Mouse (Mus musculus) ES-E14 (cell line): ENCODE results near the gene Clic6. TPM values are rescaled to one million over a fixed set of nuclear protein-coding genes. Genes with fewer than 3 reads are reported as not detected.

Experiments
- DNase-seq: peaks from one replicate; pipeline ENCODE4 v3.0.0-alpha.2; 2013; ENCODE audit warnings: low read depth, low spot score
- H3K27ac ChIP-seq: 2 replicates; pipeline ENCODE4 v1.5.1; 2012; ENCODE audit warnings: low read depth, mild to moderate bottlenecking, low read length, moderate library complexity, mixed read lengths; ENCODE audit not compliant: poor library complexity, insufficient read depth, severe bottlenecking
- H3K36me3 ChIP-seq: 2 replicates; pipeline ENCODE4 v1.6.1; 2012; ENCODE audit warnings: mild to moderate bottlenecking, low read length, moderate library complexity, mixed read lengths; ENCODE audit not compliant: control insufficient read depth, poor library complexity, insufficient read depth, severe bottlenecking
- H3K4me1 ChIP-seq, 2 experiments: fragments of 150-350 bp in 1 of 2; sonication (generic) in 1 of 2; 2 replicates each; pipeline ENCODE4 v1.6.1; 2012; ENCODE audit warnings: low read length in 2 of 2, mild to moderate bottlenecking in 1 of 2, mixed read lengths in 1 of 2; ENCODE audit not compliant: control insufficient read depth in 2 of 2, insufficient read depth in 2 of 2, poor library complexity in 1 of 2
- H3K4me3 ChIP-seq, 2 experiments: fragments of 150-350 bp in 1 of 2; sonication (generic) in 1 of 2; 2 replicates each; pipeline ENCODE4 v1.5.1; 2012; ENCODE audit warnings: low read length in 2 of 2, low read depth in 1 of 2, mild to moderate bottlenecking in 1 of 2, mixed read lengths in 1 of 2; ENCODE audit not compliant: insufficient read depth in 1 of 2, poor library complexity in 1 of 2, severe bottlenecking in 1 of 2
- H3K9ac ChIP-seq: 2 replicates; pipeline ENCODE4 v1.6.1; 2012; ENCODE audit warnings: low read depth, mild to moderate bottlenecking, low read length, mixed read lengths; ENCODE audit not compliant: poor library complexity, insufficient read depth, severe bottlenecking
- H3K9me3 ChIP-seq: fragments of 150-350 bp; sonication (generic); 2 replicates; pipeline ENCODE4 v1.6.1; 2012; ENCODE audit warnings: low read depth, mild to moderate bottlenecking, low read length; ENCODE audit not compliant: control insufficient read depth, insufficient read depth
- CHD2 ChIP-seq: IDR thresholded peaks from 2 replicates; pipeline ENCODE4 v1.6.1; 2014; ENCODE audit warnings: mild to moderate bottlenecking, low read depth, low read length, inconsistent platforms
- HCFC1 ChIP-seq: IDR thresholded peaks from 2 replicates; pipeline ENCODE4 v1.6.1; 2012; ENCODE audit warnings: low read length, inconsistent platforms, borderline replicate concordance; ENCODE audit not compliant: insufficient read depth
- MAFK ChIP-seq: IDR thresholded peaks from 2 replicates; pipeline ENCODE4 v1.6.1; 2014; ENCODE audit warnings: mild to moderate bottlenecking, low read depth, low read length, inconsistent platforms; ENCODE audit not compliant: insufficient read depth
- ZC3H11A ChIP-seq: IDR thresholded peaks from 2 replicates; pipeline ENCODE4 v1.6.1; 2012; ENCODE audit warnings: low read depth, mild to moderate bottlenecking, inconsistent platforms, low read length, borderline replicate concordance
- ZNF384 ChIP-seq: IDR thresholded peaks from 2 replicates; pipeline ENCODE4 v1.6.1; 2012; ENCODE audit warnings: low read depth, low read length, inconsistent platforms
- in situ Hi-C, 2 experiments: fragments of 600-800 bp; cut with MboI; formaldehyde crosslinking; loops; one replicate each; pipeline ENCODE4 v1.15.1; 2025; ENCODE audit warnings: low sequenced_read_pairs in 2 of 2, inconsistent platforms in 1 of 2; ENCODE audit not compliant: unreplicated experiment in 2 of 2
- total RNA-seq: library from RNA; depleted of rRNA; stranded (reverse); fragments of 300-350 nt; gene quantifications from 2 replicates; pipeline ENCODE4 v1.2.3, GENCODE M21; 2012; rRNA removed

Clic6 gene
- total RNA-seq, 1 experiment, result 1.0 TPM

- TF ChIP-seq CHD2 (no peak), ZNF384 (no peak), MAFK (no peak), HCFC1 (no peak), ZC3H11A (no peak)
Observed at GRCm38 (mm10) chr16:92581767-92582166, 96.2 kb downstream of the Clic6 start.

DNA sequence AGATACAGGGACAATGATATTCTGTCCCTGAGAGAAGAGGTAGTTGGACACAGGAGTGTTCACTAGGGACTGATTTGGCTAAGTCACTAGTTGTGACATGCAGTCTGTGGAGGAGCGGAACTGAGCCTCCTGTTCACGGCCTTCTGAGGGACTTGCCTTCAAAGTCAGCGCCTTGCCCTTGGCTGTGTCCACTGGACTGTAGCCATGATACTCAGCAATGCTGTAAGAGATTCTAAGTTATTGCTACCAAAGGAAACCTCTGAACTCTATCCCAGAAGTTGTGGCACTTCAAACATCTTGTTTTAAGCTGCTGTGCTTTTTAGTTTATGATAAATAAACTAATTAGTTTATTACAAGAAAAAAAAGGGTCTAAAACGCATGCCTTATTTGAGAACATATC, 102.3 kb downstream of the Clic6 start:
- no peak overlapping the region for H3K27ac ChIP-seq
- no peak for DNase-seq
- no peak overlapping the region for H3K9ac ChIP-seq
- no peaks in the 10 kb centered on the region for H3K36me3 ChIP-seq
- H3K9me3 ChIP-seq, result no peaks in the 10 kb centered on the region
- no peak overlapping the region for H3K4me3 ChIP-seq
- no peaks in the 10 kb centered on the region for H3K4me1 ChIP-seq
- in situ Hi-C loops, result no loop called here
- TF ChIP-seq ZC3H11A, result no peak
- TF ChIP-seq HCFC1, result no peak
- no peak for TF ChIP-seq ZNF384
- TF ChIP-seq MAFK, result no peak

More at GRCm38 (mm10) chr16:92581767-92582166, 96.2 kb downstream of the Clic6 start:
- no peaks in the 10 kb centered on the region for H3K4me1 ChIP-seq
- in situ Hi-C loops, result no loop called here
- H3K27ac ChIP-seq, result no peak overlapping the region
- no peak overlapping the region for H3K4me3 ChIP-seq
- H3K36me3 ChIP-seq, result no peaks in the 10 kb centered on the region
- no peak overlapping the region for H3K9ac ChIP-seq
- no peak for DNase-seq
- H3K9me3 ChIP-seq, result no peaks in the 10 kb centered on the region

Other genes starting within 250 kb of the Clic6 start
- not detected in 2 replicates for gene Kcne2, start 193.3 kb upstream of the Clic6 start, total RNA-seq
- gene Smim11, start 184.4 kb upstream of the Clic6 start, total RNA-seq, result 27.5 and 34.1 TPM in 2 replicates
- gene Fam243, start 164.3 kb upstream of the Clic6 start, total RNA-seq, result not detected in 2 replicates
- not detected in 2 replicates for gene Kcne1, start 126.3 kb upstream of the Clic6 start, total RNA-seq
- gene Rcan1, start 14.9 kb upstream of the Clic6 start, total RNA-seq, result 11.8 and 15.8 TPM in 2 replicates